Mouse (Mus musculus): ENCODE data around the gene Slc6a12. TPM values are rescaled to one million over a fixed set of nuclear protein-coding genes. Genes with fewer than 3 reads are reported as not detected.
A peak's percentile ranks its signal among the peaks of the same experiment; 100 is the strongest.

The Slc6a12 gene
- total RNA-seq, 2 experiments from 2014 or later: 0.32 TPM; not detected in 1

DNA sequence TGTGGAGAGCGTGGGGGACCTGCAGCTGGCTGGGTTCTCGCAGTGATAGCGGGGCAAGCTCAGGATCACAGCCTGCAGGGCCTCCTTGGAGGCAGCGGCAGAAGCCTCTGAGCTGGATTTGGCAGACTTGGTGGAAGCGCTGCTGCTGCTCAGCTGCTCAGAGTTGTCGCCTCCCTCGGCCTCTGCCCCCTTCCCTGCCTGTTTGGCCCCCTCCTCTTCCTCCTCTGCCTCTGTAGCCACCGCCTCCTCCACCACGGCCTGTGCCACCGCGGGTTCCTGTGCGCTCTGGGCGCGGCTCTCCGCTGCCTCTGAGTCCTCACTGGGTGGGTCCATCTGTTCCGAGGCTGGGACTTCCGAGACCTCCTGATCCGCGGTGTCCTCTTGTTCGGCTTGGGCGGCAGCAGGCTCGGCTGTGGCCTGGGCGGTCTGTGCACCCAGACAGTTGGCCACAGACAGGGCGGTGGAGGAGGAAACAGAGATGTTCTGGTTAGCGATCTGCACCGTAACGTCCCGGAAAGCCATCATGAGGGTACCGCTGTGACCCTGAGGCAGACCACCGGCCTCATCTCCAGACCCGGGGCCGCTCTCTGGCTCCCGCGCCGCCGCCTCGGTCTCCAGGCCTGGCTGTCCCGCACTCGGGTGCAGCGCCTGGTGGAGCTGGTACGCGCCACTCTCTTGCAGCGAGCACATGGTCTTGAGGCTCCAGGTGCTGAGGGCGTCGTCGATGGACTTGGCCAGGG is 69.9 kb downstream of the Slc6a12 start:
- DNase-seq: peak; percentile 19

Small RNAs within 50 kb of the gene (microRNA-seq; reads per million reads assigned to microRNA genes)
- gene Gm24855 (ENCODE audit: borderline replicate concordance in 2 of 2): 0 reads per million in 2 experiments

Other genes with a start within 250 kb of the Slc6a12 start
- 10 to 100 TPM; 61.6 to 65.3 TPM for gene Mical3, start 212.1 kb upstream of the Slc6a12 start, total RNA-seq (2021)
- gene Pex26, start 159.4 kb upstream of the Slc6a12 start, total RNA-seq (2021): 1 to 10 TPM; 2.8 TPM
- 100 to 1,000 TPM; 179 to 215 TPM for gene Tuba8, start 132.4 kb upstream of the Slc6a12 start, total RNA-seq (2021)
- under 1 TPM; 0.64 to 0.70 TPM for gene Usp18, start 97.2 kb upstream of the Slc6a12 start, total RNA-seq (2021)
- gene Slc6a13, start 42.8 kb upstream of the Slc6a12 start, total RNA-seq (2021): under 1 TPM; 0.79 to 0.86 TPM
- gene Iqsec3, start 130.6 kb downstream of the Slc6a12 start, total RNA-seq (2021): 1 to 10 TPM in 1 of 2 experiments, under 1 TPM in 1; 0.95 to 1.3 TPM

Data from gastrocnemius, postnatal 25 days (tissue).